Comparison of ENCODE assay signal across 8 mouse cellular contexts in genomic region chr12:108327889-108328491, GRCm38 (mm10). TPM values are rescaled to one million over a fixed set of nuclear protein-coding genes. Genes with fewer than 3 reads are reported as not detected.
DNase-seq lines count a peak whose midpoint lies in the region; ATAC-seq lines count a peak whose summit lies in the region.

No protein-coding gene starts in this region.

- H3K36me3 ChIP-seq in midbrain, embryonic 12.5 days: no peaks in the 10 kb centered on the region

- H3K27ac ChIP-seq in midbrain, embryonic 12.5 days (replicated peaks): no peak overlapping the region

- H3K4me1 ChIP-seq in midbrain, embryonic 12.5 days: peaks cover 39% of the 10 kb centered on the region

- peak overlapping the region; percentile 59 for H3K9ac ChIP-seq in midbrain, embryonic 12.5 days (replicated peaks)

- H3K4me2 ChIP-seq in midbrain, embryonic 12.5 days (replicated peaks): peak overlapping the region; percentile 58

- peak; percentile 31; the same call in 1 of the 2 replicates for ATAC-seq in common myeloid progenitor, adult 5-6 weeks (replicated peaks; ENCODE audit: low read depth, poor library complexity, severe bottlenecking)
- ATAC-seq in midbrain, embryonic 12.5 days (ENCODE audit: low FRiP score, low read depth): 0 out of 2 replicates have a peak, but pooled peaks have one; percentile 27

- WGBS in midbrain, embryonic 12.5 days: 3% methylated on average over 64 of the region's 66 CpGs

- H3K4me3 ChIP-seq in midbrain, embryonic 12.5 days: peak overlapping the region; percentile 40

- no peaks in the 10 kb centered on the region for H3K9me3 ChIP-seq in midbrain, embryonic 12.5 days

- H3K27me3 ChIP-seq in midbrain, embryonic 12.5 days: peaks cover 58% of the 10 kb centered on the region

- DNase-seq in kidney, postnatal 10 days: peak; percentile 54
- DNase-seq in kidney, postnatal 25 days: no peak
- peak; percentile 81 to 91 for DNase-seq in frontal cortex, postnatal 36 days (ENCODE audit: low spot score in 2 of 2)
- peak; percentile 82 to 85 for DNase-seq in layer of hippocampus, postnatal 36 days
- DNase-seq in ovary, postnatal 14 days (ENCODE audit: low spot score): no peak
- no peak for DNase-seq in yolk sac, embryonic 10.5 days (ENCODE audit: low spot score)

RNA-seq across cellular contexts. Expression of gene Cyp46a1, which starts 6.2 kb away (rescaled TPM):
- total RNA-seq in common myeloid progenitor, adult 5-6 weeks (2017): not detected in 2 replicates
- 100 to 1,000 TPM; 168 to 174 TPM for total RNA-seq in layer of hippocampus, postnatal 36 days (2021)
- 21.8 and 24.1 TPM in 2 replicates for polyA plus RNA-seq in midbrain, embryonic 12.5 days (2016; fragmentation: Nextera tagmentation; extraction: Ambion mirVana)

RNA-seq across cellular contexts. Expression of gene Hhipl1, which starts 21.9 kb away (rescaled TPM):
- not detected in 2 replicates for total RNA-seq in common myeloid progenitor, adult 5-6 weeks (2017)
- total RNA-seq in layer of hippocampus, postnatal 36 days (2021): 1 to 10 TPM; 4.5 to 5.7 TPM
- polyA plus RNA-seq in midbrain, embryonic 12.5 days (2016; fragmentation: Nextera tagmentation; extraction: Ambion mirVana): 5.0 and 6.2 TPM in 2 replicates

RNA-seq across cellular contexts. Expression of gene Eml1, which starts 42.8 kb away (rescaled TPM):
- total RNA-seq in common myeloid progenitor, adult 5-6 weeks (2017): not detected in 2 replicates
- 10 to 100 TPM; 46.9 to 58.5 TPM for total RNA-seq in layer of hippocampus, postnatal 36 days (2021)
- polyA plus RNA-seq in midbrain, embryonic 12.5 days (2016; fragmentation: Nextera tagmentation; extraction: Ambion mirVana): 89.4 and 93.0 TPM in 2 replicates

RNA-seq across cellular contexts. Expression of gene Ccdc85c, which starts 52.8 kb away (rescaled TPM):
- total RNA-seq in common myeloid progenitor, adult 5-6 weeks (2017): 0.82 and 2.4 TPM in 2 replicates
- 10 to 100 TPM; 68.1 to 70.0 TPM for total RNA-seq in layer of hippocampus, postnatal 36 days (2021)
- 17.0 and 21.6 TPM in 2 replicates for polyA plus RNA-seq in midbrain, embryonic 12.5 days (2016; fragmentation: Nextera tagmentation; extraction: Ambion mirVana)

Comparison
In these comparisons a context has a peak if more than half of its experiments do, and no peak if none do; other contexts are left out.
1. DNase-seq: peak in kidney, postnatal 10 days (single experiment), frontal cortex, postnatal 36 days (2 of 2) and layer of hippocampus, postnatal 36 days (2 of 2); none in kidney, postnatal 25 days (0 of 2), ovary, postnatal 14 days (single experiment) and yolk sac, embryonic 10.5 days (single experiment).
2. RNA of gene Cyp46a1, which starts 6.2 kb away (total RNA-seq): 168 to 174 TPM in layer of hippocampus, postnatal 36 days; not detected in common myeloid progenitor, adult 5-6 weeks; every median in the first group is over 100 times any median in the second.
3. RNA of gene Eml1, which starts 42.8 kb away (total RNA-seq): 46.9 to 58.5 TPM in layer of hippocampus, postnatal 36 days; not detected in common myeloid progenitor, adult 5-6 weeks; every median in the first group is over 10 times any median in the second.